Mouse (Mus musculus): ENCODE measurements around the gene Gpc6. TPM values are rescaled to one million over a fixed set of nuclear protein-coding genes. Genes with fewer than 3 reads are reported as not detected.

Gpc6 gene
- total RNA-seq, 2 experiments from 2014 or later, result 11.7 to 12.7 TPM

GRCm38 (mm10) chr14:117569278-117569677 lies 644.2 kb downstream of the Gpc6 start:
- no peak for DNase-seq (ENCODE audit: extremely low spot score in 1 of 2, low spot score in 1 of 2)

DNA sequence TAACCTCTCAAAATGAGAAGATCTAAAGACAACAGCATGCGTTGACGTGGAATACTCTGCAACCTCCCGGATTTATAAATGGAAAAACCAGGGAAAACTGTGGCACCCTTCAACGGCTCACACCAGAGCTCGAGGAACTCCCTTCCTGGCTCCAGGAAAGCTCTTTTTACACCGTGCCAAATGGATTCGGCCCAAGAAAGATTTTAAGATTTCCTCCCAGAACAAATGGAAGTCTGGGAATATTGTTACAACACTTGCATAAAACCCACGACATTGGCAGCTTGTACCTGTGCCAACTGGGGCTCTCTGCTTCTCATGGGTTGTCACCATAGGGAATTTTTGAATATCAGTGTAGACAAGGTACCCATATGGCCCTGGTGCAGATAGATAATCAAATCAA lies 647.1 kb downstream of the Gpc6 start:
- peak in 1 of 2 experiments; percentile 8 for DNase-seq (ENCODE audit: extremely low spot score in 1 of 2, low spot score in 1 of 2)

DNA sequence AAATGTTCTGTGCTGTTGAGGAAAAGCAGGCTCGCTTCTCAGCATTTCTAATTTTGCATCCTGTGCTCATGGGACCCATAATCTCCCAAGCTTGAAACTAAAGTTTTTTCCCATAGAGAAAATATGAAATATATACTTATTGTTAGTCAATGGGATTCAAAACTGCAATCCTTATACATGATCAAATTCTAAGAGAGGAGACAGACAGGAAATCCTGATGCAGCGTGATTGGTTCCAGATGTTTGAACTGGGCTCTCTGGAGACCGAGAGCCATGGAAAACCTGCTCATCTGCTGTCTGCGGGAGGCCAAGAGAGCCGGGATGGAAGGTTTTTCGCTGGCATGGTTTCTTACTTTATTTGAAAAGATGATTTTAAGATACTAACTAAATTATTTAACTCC lies 649.1 kb downstream of the Gpc6 start:
- DNase-seq (ENCODE audit: extremely low spot score in 1 of 2, low spot score in 1 of 2), result no peak

DNA sequence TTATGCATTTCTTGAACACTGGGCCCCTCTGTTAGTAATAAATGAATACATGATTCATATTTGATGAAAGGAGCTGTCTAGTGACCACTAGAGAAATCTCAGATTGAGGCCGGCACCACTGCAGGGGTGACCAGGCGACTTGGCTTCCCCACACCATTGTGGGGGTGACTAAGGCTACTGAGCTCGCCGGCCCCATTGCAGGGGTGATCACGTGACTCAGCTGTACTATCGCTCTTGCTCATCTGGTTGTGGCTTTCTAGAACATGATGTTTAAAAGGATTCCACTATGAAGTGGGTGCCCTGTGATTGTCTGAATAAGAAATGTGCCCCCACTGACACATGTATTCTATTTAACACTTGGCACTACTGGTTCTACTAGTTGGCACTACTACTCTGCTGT lies 656.6 kb downstream of the Gpc6 start:
- no peak for DNase-seq (ENCODE audit: extremely low spot score in 1 of 2, low spot score in 1 of 2)

DNA sequence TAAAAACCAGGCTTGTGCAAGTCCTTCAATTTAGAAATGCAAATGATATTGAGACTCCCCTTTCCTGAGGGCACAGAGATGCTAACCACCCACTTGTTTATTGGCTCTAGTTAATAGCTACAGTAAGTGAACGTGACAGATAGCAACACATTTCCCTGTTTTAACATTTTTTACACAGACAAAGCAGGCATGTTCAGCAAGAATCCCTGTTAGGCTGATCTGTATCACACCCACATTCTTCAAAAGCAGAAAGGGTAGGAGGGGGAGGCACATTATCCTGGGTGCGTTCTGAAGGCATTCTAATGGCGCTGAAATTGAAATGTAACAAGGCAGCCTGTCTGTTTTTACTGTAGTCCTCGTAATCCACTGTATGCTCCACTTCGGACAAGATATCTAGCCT lies 674.6 kb downstream of the Gpc6 start:
- no peak for DNase-seq (ENCODE audit: extremely low spot score in 1 of 2, low spot score in 1 of 2)

DNA sequence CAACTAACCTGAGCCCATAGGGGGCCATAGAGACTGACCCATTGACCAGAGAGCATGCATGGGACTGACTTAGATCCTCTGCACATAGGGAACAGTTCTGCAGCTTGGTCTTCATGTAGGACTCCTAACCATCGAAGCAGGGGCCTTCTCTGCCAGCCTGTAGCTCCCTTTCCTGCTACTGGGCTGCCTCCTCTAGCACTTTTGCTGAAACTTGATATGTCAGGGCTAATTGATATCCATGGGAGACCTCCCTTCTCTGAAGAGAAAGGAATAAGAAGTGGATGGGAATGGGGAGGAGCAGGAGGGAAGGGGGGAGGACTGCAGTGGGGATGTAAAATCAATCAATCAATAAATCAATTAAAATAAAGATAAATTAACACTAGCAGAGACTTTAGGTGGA lies 678.7 kb downstream of the Gpc6 start:
- DNase-seq (ENCODE audit: extremely low spot score in 1 of 2, low spot score in 1 of 2), result no peak

DNA sequence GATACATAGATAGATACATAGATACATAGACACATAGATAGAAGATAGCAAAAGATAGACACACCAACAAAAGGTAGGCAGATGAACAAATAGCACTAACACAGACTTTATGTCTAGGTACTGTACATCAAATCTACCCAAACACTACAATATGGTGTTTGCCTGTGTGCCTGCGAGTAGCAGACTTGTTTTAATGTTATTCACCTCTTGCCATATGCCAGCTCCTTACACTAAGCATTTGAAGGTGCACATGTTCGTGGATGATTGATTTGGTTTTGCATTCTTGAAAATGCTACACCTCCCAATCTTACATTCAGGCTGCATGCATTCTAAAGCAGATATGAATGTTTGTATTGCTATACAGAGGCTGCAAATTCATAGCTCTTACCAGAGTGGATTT lies 680.6 kb downstream of the Gpc6 start:
- DNase-seq (ENCODE audit: extremely low spot score in 1 of 2, low spot score in 1 of 2), result no peak

DNA sequence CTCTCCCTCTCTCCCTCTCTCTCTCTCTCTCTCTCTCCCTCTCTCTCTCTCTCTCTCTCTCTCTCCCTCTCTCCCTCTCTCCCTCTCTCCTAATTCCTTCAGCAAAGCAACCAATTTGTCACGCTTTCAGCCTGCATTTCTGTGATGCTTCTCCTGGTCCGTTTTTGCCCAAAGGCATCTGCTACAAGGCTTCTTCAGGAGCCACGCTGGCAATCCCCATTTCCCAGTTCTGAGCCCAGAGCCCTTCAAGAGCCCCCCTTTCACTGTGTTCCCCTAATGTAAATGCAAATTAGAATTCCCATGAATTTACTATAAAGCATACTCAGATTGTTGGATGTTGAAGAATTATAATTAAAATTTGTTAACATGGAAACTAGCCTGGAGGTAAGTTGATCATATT lies 686.0 kb downstream of the Gpc6 start:
- no peak for DNase-seq (ENCODE audit: extremely low spot score in 1 of 2, low spot score in 1 of 2)

- DNase-seq (ENCODE audit: extremely low spot score in 1 of 2, low spot score in 1 of 2), result no peak
Measured at GRCm38 (mm10) chr14:117625100-117625710, 700.1 kb downstream of the Gpc6 start.

DNA sequence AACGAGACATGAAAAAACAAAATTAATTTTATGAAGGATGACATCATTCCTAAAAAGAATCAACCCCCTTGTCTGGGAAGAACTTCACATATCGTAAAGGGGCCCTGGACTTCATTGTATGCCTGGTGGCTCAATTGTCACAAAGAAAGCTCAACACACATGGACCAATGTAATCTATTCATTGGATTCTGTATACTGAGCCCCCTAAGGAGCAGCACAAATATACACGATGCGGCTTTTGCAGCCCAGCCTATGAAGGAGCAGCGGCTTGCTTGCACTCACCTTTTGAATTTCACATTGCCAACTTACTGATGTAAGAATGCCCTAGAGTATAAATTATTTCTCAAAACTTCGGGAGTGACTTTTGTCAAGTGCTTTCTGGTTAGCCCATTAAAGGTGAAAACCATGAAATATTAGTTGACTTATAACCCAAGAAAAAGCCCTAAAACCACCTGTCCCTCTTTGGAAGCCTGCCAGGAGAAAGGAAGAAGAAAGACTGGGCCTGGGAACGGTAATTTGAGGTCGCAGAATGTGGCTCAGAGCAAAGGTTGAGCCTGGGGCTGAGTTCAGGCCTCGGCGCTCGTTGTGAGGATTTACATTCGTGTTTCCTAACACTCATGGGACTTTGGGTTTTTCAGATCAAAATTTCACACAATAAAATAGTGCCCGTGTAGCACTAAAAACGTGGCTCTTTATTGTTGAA lies 709.3 kb downstream of the Gpc6 start:
- DNase-seq (ENCODE audit: extremely low spot score in 1 of 2, low spot score in 1 of 2), result no peak

DNA sequence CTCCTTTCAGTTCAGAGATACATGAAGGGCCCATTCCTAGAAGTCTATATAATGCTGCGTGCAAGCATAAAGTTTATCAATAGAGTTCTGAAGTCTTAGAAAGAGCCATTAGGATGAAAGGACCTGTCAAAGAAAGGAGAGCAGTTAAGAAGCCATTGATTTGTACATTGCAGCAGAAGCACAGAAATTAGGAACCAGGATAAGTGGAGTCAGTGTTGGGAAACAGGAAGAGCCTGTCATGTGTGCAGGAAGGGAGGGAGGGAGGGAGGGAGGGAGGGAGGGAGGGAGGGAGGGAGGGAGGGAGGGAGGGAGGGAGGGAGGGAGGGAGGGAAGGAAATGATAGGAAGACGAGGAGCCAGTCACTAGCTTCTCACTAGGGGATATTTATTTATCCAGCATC lies 716.7 kb downstream of the Gpc6 start:
- DNase-seq (ENCODE audit: extremely low spot score in 1 of 2, low spot score in 1 of 2), result no peak

DNA sequence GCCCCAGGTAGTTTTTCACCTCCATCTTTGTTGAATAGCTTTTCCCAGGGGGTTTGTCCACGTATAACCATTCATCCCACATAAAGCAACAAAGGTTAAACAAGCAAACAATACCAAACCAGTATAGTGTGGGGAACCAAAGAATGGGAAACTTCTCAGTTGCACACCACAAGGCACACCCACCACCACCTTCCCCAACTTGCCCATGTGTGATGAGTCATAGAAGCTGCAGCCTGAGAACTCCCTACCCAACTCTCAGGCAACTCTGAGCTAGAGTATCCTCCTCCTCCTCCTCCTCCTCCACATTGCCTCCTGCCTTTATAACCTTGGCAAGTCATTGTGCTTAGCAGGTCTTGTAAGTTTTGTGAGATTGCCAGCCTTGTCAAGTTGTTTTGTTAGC lies 718.0 kb downstream of the Gpc6 start:
- no peak for DNase-seq (ENCODE audit: extremely low spot score in 1 of 2, low spot score in 1 of 2)

GRCm38 (mm10) chr14:117648199-117648960 lies 723.3 kb downstream of the Gpc6 start:
- no peak for DNase-seq (ENCODE audit: extremely low spot score in 1 of 2, low spot score in 1 of 2)

DNA sequence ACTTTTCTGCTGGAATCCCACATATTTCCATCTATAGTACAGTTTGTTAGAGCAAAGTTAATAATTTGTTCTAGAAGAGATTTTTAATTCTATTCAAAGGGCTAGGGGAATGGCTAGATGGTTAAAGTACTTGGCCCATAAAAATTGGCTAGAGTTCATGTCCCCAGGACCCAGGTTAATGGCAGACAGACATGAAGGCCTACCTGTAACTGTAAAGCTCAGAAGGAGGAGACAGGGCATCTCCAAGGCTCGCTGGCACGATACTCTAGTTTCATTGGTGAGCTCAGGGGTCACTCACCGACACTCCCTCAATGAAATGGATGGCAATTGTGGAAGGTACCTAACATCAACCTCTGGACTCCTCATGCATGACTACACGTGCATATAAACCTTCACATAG lies 725.0 kb downstream of the Gpc6 start:
- no peak for DNase-seq (ENCODE audit: extremely low spot score in 1 of 2, low spot score in 1 of 2)

- DNase-seq (ENCODE audit: extremely low spot score in 1 of 2, low spot score in 1 of 2), result no peak
Measured at GRCm38 (mm10) chr14:117651271-117651670, 726.2 kb downstream of the Gpc6 start.

- DNase-seq (ENCODE audit: extremely low spot score in 1 of 2, low spot score in 1 of 2), result no peak
Measured at GRCm38 (mm10) chr14:117651938-117652337, 726.8 kb downstream of the Gpc6 start.

- DNase-seq (ENCODE audit: extremely low spot score in 1 of 2, low spot score in 1 of 2), result no peak
Measured at GRCm38 (mm10) chr14:117655382-117655781, 730.3 kb downstream of the Gpc6 start.

DNA sequence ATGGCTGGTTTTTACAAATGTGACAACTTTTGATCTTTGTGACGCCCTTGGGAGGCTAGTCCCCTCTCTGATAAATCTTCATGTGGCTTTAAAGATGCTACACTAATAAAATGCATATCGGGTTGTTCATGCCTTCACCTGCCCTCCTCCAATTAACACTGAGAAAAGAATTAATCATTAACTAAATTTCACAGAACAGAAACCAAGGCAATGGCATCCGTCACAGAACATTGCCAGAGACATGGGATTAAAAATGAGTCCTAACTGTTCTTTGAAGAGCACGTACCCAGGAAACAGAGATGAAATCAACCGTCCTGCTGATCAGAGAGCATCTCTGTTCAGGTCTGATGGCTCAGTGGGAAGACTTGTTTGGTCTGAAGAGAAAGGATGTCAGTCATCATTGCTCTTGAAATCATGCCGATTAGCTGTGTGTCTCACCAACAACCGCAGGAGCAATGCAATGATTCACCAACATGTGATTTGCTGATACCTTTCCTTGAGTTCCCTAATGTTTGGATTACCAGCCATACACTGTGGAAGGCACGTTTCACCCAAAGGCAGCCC lies 734.2 kb downstream of the Gpc6 start:
- DNase-seq (ENCODE audit: extremely low spot score in 1 of 2, low spot score in 1 of 2), result no peak

- no peak for DNase-seq (ENCODE audit: extremely low spot score in 1 of 2, low spot score in 1 of 2)
Measured at GRCm38 (mm10) chr14:117662261-117662660, 737.1 kb downstream of the Gpc6 start.

GRCm38 (mm10) chr14:117664796-117665195 lies 739.7 kb downstream of the Gpc6 start:
- DNase-seq (ENCODE audit: extremely low spot score in 1 of 2, low spot score in 1 of 2), result no peak

DNA sequence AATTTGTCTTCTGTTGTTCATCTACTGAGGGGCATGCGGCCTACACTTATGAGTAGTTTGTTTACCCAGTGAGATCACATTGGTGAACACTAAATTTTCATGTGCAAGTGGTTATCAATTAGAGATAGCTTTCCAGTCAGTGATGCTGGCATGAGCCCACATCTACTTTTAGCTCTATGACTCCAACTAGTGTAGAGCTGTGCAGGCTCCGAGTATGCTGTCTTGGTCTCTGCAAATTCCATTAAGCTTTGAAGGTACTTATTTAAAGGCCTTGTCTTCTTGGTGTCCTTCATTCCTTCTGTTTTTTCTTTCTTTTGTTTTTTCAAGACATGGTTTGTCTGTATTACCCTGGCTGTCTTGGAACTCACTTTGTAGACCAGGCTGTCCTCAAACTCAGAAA lies 741.0 kb downstream of the Gpc6 start:
- DNase-seq (ENCODE audit: extremely low spot score in 1 of 2, low spot score in 1 of 2), result no peak

Measured in layer of hippocampus, postnatal 25 days (tissue).